Mouse (Mus musculus) kidney, embryonic 15.5 days (tissue): ENCODE results near the gene Adgrg6. TPM values are rescaled to one million over a fixed set of nuclear protein-coding genes. Genes with fewer than 3 reads are reported as not detected.

Source experiments
- ATAC-seq: fragments of 200-750 bp; cut with Nextera tagmentation; replicated peaks from 2 replicates; pipeline ENCODE4 v1.8.0; 2017; ENCODE audit warnings: moderate TSS enrichment; ENCODE audit not compliant: low FRiP score
- H3K27ac ChIP-seq: fragments of 300-500 bp; sonication (generic); 2 replicates; pipeline ENCODE4 v1.5.1; 2015; ENCODE audit warnings: mild to moderate bottlenecking, inconsistent platforms
- H3K27me3 ChIP-seq: fragments of 300-500 bp; sonication (generic); 2 replicates; pipeline ENCODE4 v1.6.1; 2015; ENCODE audit warnings: inconsistent platforms
- H3K36me3 ChIP-seq: fragments of 300-500 bp; sonication (generic); 2 replicates; pipeline ENCODE4 v1.6.1; 2015; ENCODE audit warnings: inconsistent platforms
- H3K4me1 ChIP-seq: fragments of 300-500 bp; sonication (generic); 2 replicates; pipeline ENCODE4 v1.6.1; 2015; ENCODE audit warnings: inconsistent platforms
- H3K4me2 ChIP-seq: fragments of 300-500 bp; sonication (generic); 2 replicates; pipeline ENCODE4 v1.6.1; 2015; ENCODE audit warnings: moderate library complexity, mild to moderate bottlenecking, inconsistent platforms
- H3K4me3 ChIP-seq: fragments of 300-500 bp; sonication (generic); replicated peaks from 2 replicates; pipeline ENCODE4 v1.5.1; 2015; ENCODE audit warnings: mild to moderate bottlenecking, inconsistent platforms
- H3K9ac ChIP-seq: fragments of 300-500 bp; sonication (generic); 2 replicates; pipeline ENCODE4 v1.6.1; 2015; ENCODE audit warnings: mild to moderate bottlenecking, inconsistent platforms
- H3K9me3 ChIP-seq: fragments of 300-500 bp; sonication (generic); replicated peaks from 2 replicates; pipeline ENCODE4 v1.6.1; 2016; ENCODE audit warnings: inconsistent platforms
- WGBS: fragments of 180-500 bp; shearing (Covaris S2); methylation state at CpG from one replicate; pipeline ENCODE4 v1.1.7; 2015; ENCODE audit warnings: mixed read lengths; 5-methylcytosine and 5-hydroxymethylcytosine counted together
- polyA plus RNA-seq: library from polyadenylated mRNA; unstranded; fragments of >200 nt; fragmentation: Nextera tagmentation; extraction: Ambion mirVana; gene quantifications from 2 replicates; pipeline ENCODE4 v1.2.1, GENCODE M21; 2015

Adgrg6 gene
- polyA plus RNA-seq, 1 experiment from 2014 or later = 7.8 TPM

- no peak for ATAC-seq
- Histone ChIP-seq H3K36me3 (no peaks in the 10 kb centered on the region), H3K27ac (no peak overlapping the region), H3K4me1 (0 out of 2 replicates have a peak, but pooled peaks cover 2% of the 10 kb centered on the region), H3K4me3 (no peak overlapping the region), H3K9me3 (no peaks in the 10 kb centered on the region), H3K9ac (no peak overlapping the region), H3K27me3 (no peaks in the 10 kb centered on the region), H3K4me2 (no peak overlapping the region)
- WGBS = 67% methylated on average over 3 of the region's 3 CpGs
Observed at GRCm38 (mm10) chr10:14531090-14531489, 14.4 kb downstream of the Adgrg6 start.

GRCm38 (mm10) chr10:14530670-14531069 lies 14.8 kb downstream of the Adgrg6 start:
- H3K4me3 ChIP-seq = no peak overlapping the region
- no peak overlapping the region for H3K4me2 ChIP-seq
- H3K4me1 ChIP-seq = 0 out of 2 replicates have a peak, but pooled peaks cover 2% of the 10 kb centered on the region
- no peak overlapping the region for H3K9ac ChIP-seq
- no peak overlapping the region for H3K27ac ChIP-seq
- H3K36me3 ChIP-seq = no peaks in the 10 kb centered on the region
- no peaks in the 10 kb centered on the region for H3K9me3 ChIP-seq
- WGBS = 97% methylated on average over 1 of the region's 1 CpGs
- ATAC-seq = no peak
- no peaks in the 10 kb centered on the region for H3K27me3 ChIP-seq

GRCm38 (mm10) chr10:14527765-14528164 lies 17.7 kb downstream of the Adgrg6 start:
- Histone ChIP-seq H3K9ac (no peak overlapping the region), H3K4me1 (0 out of 2 replicates have a peak, but pooled peaks cover 2% of the 10 kb centered on the region), H3K27me3 (no peaks in the 10 kb centered on the region), H3K36me3 (no peaks in the 10 kb centered on the region), H3K4me3 (no peak overlapping the region), H3K9me3 (no peaks in the 10 kb centered on the region), H3K4me2 (no peak overlapping the region), H3K27ac (no peak overlapping the region)
- no peak for ATAC-seq
- 76% methylated on average over 2 of the region's 2 CpGs for WGBS

GRCm38 (mm10) chr10:14522729-14523128 lies 22.7 kb downstream of the Adgrg6 start:
- Histone ChIP-seq H3K27ac (no peak overlapping the region), H3K4me3 (no peak overlapping the region), H3K9me3 (no peaks in the 10 kb centered on the region), H3K4me2 (no peak overlapping the region), H3K4me1 (0 out of 2 replicates have a peak, but pooled peaks cover 4% of the 10 kb centered on the region), H3K9ac (no peak overlapping the region), H3K27me3 (no peaks in the 10 kb centered on the region), H3K36me3 (no peaks in the 10 kb centered on the region)
- ATAC-seq = no peak
- WGBS = 94% methylated on average over 5 of the region's 5 CpGs

GRCm38 (mm10) chr10:14520912-14521675 lies 24.4 kb downstream of the Adgrg6 start:
- H3K27me3 ChIP-seq = no peaks in the 10 kb centered on the region
- no peaks in the 10 kb centered on the region for H3K36me3 ChIP-seq
- no peak overlapping the region for H3K9ac ChIP-seq
- no peak overlapping the region for H3K4me2 ChIP-seq
- 61% methylated on average over 8 of the region's 8 CpGs for WGBS
- ATAC-seq = no peak
- peak overlapping the region; percentile 18; the same call in 1 of the 2 replicates for H3K27ac ChIP-seq
- no peak overlapping the region for H3K4me3 ChIP-seq
- no peaks in the 10 kb centered on the region for H3K9me3 ChIP-seq
- 0 out of 2 replicates have a peak, but pooled peaks cover 4% of the 10 kb centered on the region for H3K4me1 ChIP-seq

GRCm38 (mm10) chr10:14517909-14518308 lies 27.6 kb downstream of the Adgrg6 start:
- WGBS = 49% methylated on average over 5 of the region's 5 CpGs

GRCm38 (mm10) chr10:14511904-14512663 lies 33.4 kb downstream of the Adgrg6 start:
- H3K9ac ChIP-seq = no peak overlapping the region
- ATAC-seq = no peak
- no peaks in the 10 kb centered on the region for H3K4me1 ChIP-seq
- no peak overlapping the region for H3K4me2 ChIP-seq
- no peaks in the 10 kb centered on the region for H3K36me3 ChIP-seq
- H3K27me3 ChIP-seq = no peaks in the 10 kb centered on the region
- H3K27ac ChIP-seq = no peak overlapping the region
- WGBS = 81% methylated on average over 2 of the region's 2 CpGs
- no peaks in the 10 kb centered on the region for H3K9me3 ChIP-seq
- no peak overlapping the region for H3K4me3 ChIP-seq

More at GRCm38 (mm10) chr10:14517909-14518308, 27.6 kb downstream of the Adgrg6 start:
- Histone ChIP-seq H3K36me3 (no peaks in the 10 kb centered on the region), H3K27ac (no peak overlapping the region), H3K4me2 (no peak overlapping the region), H3K27me3 (no peaks in the 10 kb centered on the region), H3K4me1 (0 out of 2 replicates have a peak, but pooled peaks cover 4% of the 10 kb centered on the region), H3K4me3 (no peak overlapping the region), H3K9ac (no peak overlapping the region), H3K9me3 (no peaks in the 10 kb centered on the region)
- 0 out of 2 replicates have a peak, but pooled peaks have one; percentile 33 for ATAC-seq

GRCm38 (mm10) chr10:14511157-14511556 lies 34.3 kb downstream of the Adgrg6 start:
- H3K4me2 ChIP-seq = no peak overlapping the region
- H3K27me3 ChIP-seq = no peaks in the 10 kb centered on the region
- no peaks in the 10 kb centered on the region for H3K36me3 ChIP-seq
- H3K27ac ChIP-seq = no peak overlapping the region
- H3K4me3 ChIP-seq = no peak overlapping the region
- no peak for ATAC-seq
- 61% methylated on average over 3 of the region's 3 CpGs for WGBS
- no peaks in the 10 kb centered on the region for H3K9me3 ChIP-seq
- H3K9ac ChIP-seq = no peak overlapping the region
- no peaks in the 10 kb centered on the region for H3K4me1 ChIP-seq

- no peak overlapping the region for H3K4me3 ChIP-seq
Observed at GRCm38 (mm10) chr10:14495658-14496057, 49.8 kb downstream of the Adgrg6 start.

GRCm38 (mm10) chr10:14495204-14495603 lies 50.3 kb downstream of the Adgrg6 start:
- no peak for ATAC-seq
- Histone ChIP-seq H3K27me3 (no peaks in the 10 kb centered on the region), H3K4me2 (no peak overlapping the region), H3K4me3 (no peak overlapping the region), H3K4me1 (no peaks in the 10 kb centered on the region), H3K9ac (no peak overlapping the region), H3K36me3 (no peaks in the 10 kb centered on the region), H3K27ac (no peak overlapping the region), H3K9me3 (no peaks in the 10 kb centered on the region)

More at GRCm38 (mm10) chr10:14495658-14496057, 49.8 kb downstream of the Adgrg6 start:
- Histone ChIP-seq H3K4me2 (no peak overlapping the region), H3K9me3 (no peaks in the 10 kb centered on the region), H3K36me3 (no peaks in the 10 kb centered on the region), H3K27me3 (no peaks in the 10 kb centered on the region), H3K9ac (no peak overlapping the region), H3K27ac (no peak overlapping the region), H3K4me1 (no peaks in the 10 kb centered on the region)
- ATAC-seq = no peak

- Histone ChIP-seq H3K36me3 (no peaks in the 10 kb centered on the region), H3K27me3 (no peaks in the 10 kb centered on the region), H3K4me2 (no peak overlapping the region), H3K9me3 (no peaks in the 10 kb centered on the region), H3K27ac (no peak overlapping the region), H3K4me3 (no peak overlapping the region), H3K4me1 (no peaks in the 10 kb centered on the region), H3K9ac (no peak overlapping the region)
- WGBS = 74% methylated on average over 4 of the region's 4 CpGs
- no peak for ATAC-seq
Observed at GRCm38 (mm10) chr10:14491838-14492237, 53.6 kb downstream of the Adgrg6 start.

GRCm38 (mm10) chr10:14483257-14483656 lies 62.2 kb downstream of the Adgrg6 start:
- peaks cover 7% of the 10 kb centered on the region; the same call in 1 of the 2 replicates for H3K4me1 ChIP-seq
- H3K36me3 ChIP-seq = no peaks in the 10 kb centered on the region
- no peak for ATAC-seq
- WGBS = 69% methylated on average over 5 of the region's 5 CpGs
- no peaks in the 10 kb centered on the region for H3K27me3 ChIP-seq
- H3K4me3 ChIP-seq = no peak overlapping the region
- H3K9ac ChIP-seq = no peak overlapping the region
- no peak overlapping the region for H3K27ac ChIP-seq
- H3K4me2 ChIP-seq = no peak overlapping the region
- H3K9me3 ChIP-seq = no peaks in the 10 kb centered on the region
